Mouse (Mus musculus) heart, postnatal 0 days (tissue): ENCODE data around the gene Nup133.

Experiments used
- CTCF ChIP-seq: IDR thresholded peaks from 2 replicates; pipeline ENCODE4 v1.5.1; 2016; ENCODE audit warnings: antibody characterized with exemption, control low read depth, low read depth
- EP300 ChIP-seq: IDR thresholded peaks from 2 replicates; pipeline ENCODE4 v1.6.1; 2016; ENCODE audit warnings: antibody characterized with exemption, low read depth

GRCm38 (mm10) chr8:123896774-123897173 lies 52.3 kb downstream of the Nup133 start:
- no peak for TF ChIP-seq CTCF
- no peak for TF ChIP-seq EP300
